Mouse (Mus musculus) adrenal gland (tissue): ENCODE results near the gene Fam72a.
"Not testable (repeated sequence)": the region's sequence is repeated elsewhere in the genome, so short reads cannot be mapped to it uniquely, and the experiment has no call there.

Source experiments
- intact Hi-C: fragments of 180-260 bp; cut with DNase I; formaldehyde crosslinking; loops from one replicate; pipeline ENCODE4 v1.15.1; 2025

The Fam72a gene

GRCm38 (mm10) chr1:131526371-131527270 lies 1.1 kb upstream of the Fam72a start:
- intact Hi-C loops: loop anchor here (10.0 kb wide), 1 partner anchor 182 kb away; no protein-coding TSS in a partner anchor

- intact Hi-C loops: loop anchor here (10.0 kb wide), 1 partner anchor 183 kb away; no protein-coding TSS in a partner anchor
Measured at GRCm38 (mm10) chr1:131528081-131528507, 391 bp downstream of the Fam72a start.

- intact Hi-C loops: loop anchor here (10.0 kb wide), 1 partner anchor 184 kb away; no protein-coding TSS in a partner anchor
Measured at GRCm38 (mm10) chr1:131528561-131529166, 961 bp downstream of the Fam72a start.

GRCm38 (mm10) chr1:131539771-131540170 lies 12.1 kb downstream of the Fam72a start:
- intact Hi-C loops: no loop called here

- intact Hi-C loops: no loop called here
Measured at GRCm38 (mm10) chr1:131540795-131541194, 13.1 kb downstream of the Fam72a start.

GRCm38 (mm10) chr1:131541431-131541830 lies 13.7 kb downstream of the Fam72a start:
- intact Hi-C loops: no loop called here

GRCm38 (mm10) chr1:131541903-131542302 lies 14.2 kb downstream of the Fam72a start:
- intact Hi-C loops: no loop called here

GRCm38 (mm10) chr1:131543886-131544565 lies 16.3 kb downstream of the Fam72a start:
- intact Hi-C loops: no loop called here

GRCm38 (mm10) chr1:131546798-131547690 lies 19.3 kb downstream of the Fam72a start:
- intact Hi-C loops: no loop called here

GRCm38 (mm10) chr1:131548494-131549365 lies 21.0 kb downstream of the Fam72a start:
- intact Hi-C loops: no loop called here

- intact Hi-C loops: no loop called here
Measured at GRCm38 (mm10) chr1:131551956-131552355, 24.3 kb downstream of the Fam72a start.

- intact Hi-C loops: no loop called here
Measured at GRCm38 (mm10) chr1:131553428-131553827, 25.7 kb downstream of the Fam72a start.

GRCm38 (mm10) chr1:131555042-131555812 lies 27.5 kb downstream of the Fam72a start:
- intact Hi-C loops: loop anchor here (1.0 to 5.0 kb wide), 2 partner anchors 193 to 264 kb away; no protein-coding TSS in a partner anchor

- intact Hi-C loops: no loop called here
Measured at GRCm38 (mm10) chr1:131560500-131560899, 32.8 kb downstream of the Fam72a start.

GRCm38 (mm10) chr1:131562081-131562480 lies 34.4 kb downstream of the Fam72a start:
- intact Hi-C loops: no loop called here

GRCm38 (mm10) chr1:131566056-131566455 lies 38.4 kb downstream of the Fam72a start:
- intact Hi-C loops: not testable (repeated sequence)

GRCm38 (mm10) chr1:131569721-131570120 lies 42.0 kb downstream of the Fam72a start:
- intact Hi-C loops: no loop called here

- intact Hi-C loops: no loop called here
Measured at GRCm38 (mm10) chr1:131570391-131570790, 42.7 kb downstream of the Fam72a start.

GRCm38 (mm10) chr1:131573721-131574120 lies 46.0 kb downstream of the Fam72a start:
- intact Hi-C loops: no loop called here
